Mouse (Mus musculus) telencephalon, adult 2 months (tissue): ENCODE results near the gene Stxbp6.

Source experiments
- DNase-seq: peaks from one replicate; pipeline ENCODE4 v3.0.0-alpha.2; 2011; ENCODE audit warnings: low read depth, low spot score

Stxbp6 gene

GRCm38 (mm10) chr12:44804213-44804612 is 270.3 kb downstream of the Stxbp6 start:
- peak; percentile 69 for DNase-seq
